ENCODE assay signal across 14 mouse cellular contexts in the genomic region with DNA sequence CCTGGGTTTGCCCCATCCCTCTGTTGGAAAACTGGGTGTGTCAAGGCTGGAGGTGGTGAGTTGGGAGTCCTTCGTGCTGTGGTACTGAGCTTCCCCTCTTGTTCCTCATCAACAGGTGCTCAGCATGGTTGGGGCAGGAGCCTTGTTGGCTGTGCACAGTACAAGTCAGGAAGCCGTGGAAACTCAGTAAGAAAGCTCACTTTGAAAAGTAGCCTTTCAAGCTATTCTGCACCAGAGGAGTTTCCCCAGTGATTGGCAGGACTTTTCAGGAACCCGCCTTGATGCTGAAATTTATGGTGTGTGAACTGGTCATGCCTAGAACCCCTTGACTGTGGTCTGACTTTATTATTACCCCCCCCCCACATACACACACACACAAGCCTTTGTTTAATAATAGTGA.
"Had no signal": no experiment of that assay in that cellular context is flagged by ENCODE, and none has a peak within 500 bp of the region (broad histone marks: within the 10 kb centered on the region; RNA-seq: fewer than 3 reads in every experiment).

No protein-coding gene starts in this region.

- DNase-seq: kidney, postnatal 10 days; layer of hippocampus, adult 9-11 months; layer of hippocampus, postnatal 36 days; lung, adult 2 months; lung, postnatal 36 days; right cerebral cortex, adult 18-20 months; right cerebral cortex, postnatal 25 days had no signal

- H3K9ac ChIP-seq: limb, embryonic 13.5 days; liver, embryonic 15.5 days; neural tube, embryonic 15.5 days had no signal

- ATAC-seq: intestine, postnatal 0 days; lung, postnatal 0 days had no signal

- H3K4me2 ChIP-seq: limb, embryonic 13.5 days; liver, embryonic 11.5 days; liver, embryonic 15.5 days; neural tube, embryonic 15.5 days had no signal

- H3K9me3 ChIP-seq: limb, embryonic 13.5 days; liver, embryonic 15.5 days; neural tube, embryonic 15.5 days had no signal

- H3K4me3 ChIP-seq: limb, embryonic 13.5 days; liver, embryonic 15.5 days; myocyte; neural tube, embryonic 15.5 days had no signal

- H3K36me3 ChIP-seq: limb, embryonic 13.5 days; liver, embryonic 15.5 days; neural tube, embryonic 15.5 days had no signal

- H3K4me1 ChIP-seq: liver, embryonic 15.5 days had no signal

- H3K27ac ChIP-seq: liver, embryonic 15.5 days; neural tube, embryonic 15.5 days had no signal

- H3K27me3 ChIP-seq: limb, embryonic 13.5 days; liver, embryonic 15.5 days; neural tube, embryonic 15.5 days had no signal
